Mouse (Mus musculus) adrenal gland, adult (tissue): ENCODE measurements around the gene Zc3h12c.

ENCODE experiments used
- DNase-seq, 2 experiments: peaks; one replicate each; pipeline ENCODE4 v3.0.0; 2022 to 2023; ENCODE audit warnings: low spot score in 1 of 2; ENCODE audit not compliant: inconsistent age in 2 of 2

Zc3h12c gene

DNA sequence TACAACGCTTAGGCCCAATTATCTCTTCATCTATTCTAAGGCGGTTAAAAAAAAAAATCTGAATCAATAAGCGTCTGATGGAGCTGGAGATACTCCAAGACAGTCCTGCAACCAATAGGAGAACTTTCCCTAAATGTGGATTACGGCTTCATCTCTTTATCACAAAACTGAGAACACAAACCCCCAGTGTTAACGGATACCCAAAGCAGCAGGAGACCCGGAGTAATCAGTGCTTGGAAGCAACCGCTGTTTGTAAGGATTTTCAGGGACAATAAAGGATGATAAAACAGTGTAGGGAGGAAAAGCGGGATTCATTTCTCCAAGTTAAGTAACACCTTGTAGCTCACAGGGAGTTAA, 888 bp downstream of the Zc3h12c start:
- no peak for DNase-seq

DNA sequence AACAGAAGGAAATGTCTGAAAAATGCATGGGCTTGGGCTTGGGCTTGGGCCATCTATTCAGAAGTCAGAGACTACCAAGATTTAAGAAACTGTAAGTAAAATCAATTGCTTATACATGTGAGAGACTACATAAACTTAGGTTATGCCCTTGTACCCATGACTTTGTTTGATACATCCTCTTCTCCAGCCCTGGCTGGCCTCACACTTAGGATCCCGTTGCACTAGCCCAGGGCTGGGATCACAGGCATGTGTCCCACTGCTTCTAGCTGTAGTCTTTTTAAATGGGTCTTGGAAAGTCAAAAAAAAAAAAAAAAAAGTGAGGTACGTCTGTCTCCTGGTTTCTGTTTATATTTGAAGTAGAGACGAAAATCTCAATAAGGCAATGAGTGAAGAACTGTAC, 1.3 kb downstream of the Zc3h12c start:
- DNase-seq = peak in 1 of 2 experiments; percentile 58

DNA sequence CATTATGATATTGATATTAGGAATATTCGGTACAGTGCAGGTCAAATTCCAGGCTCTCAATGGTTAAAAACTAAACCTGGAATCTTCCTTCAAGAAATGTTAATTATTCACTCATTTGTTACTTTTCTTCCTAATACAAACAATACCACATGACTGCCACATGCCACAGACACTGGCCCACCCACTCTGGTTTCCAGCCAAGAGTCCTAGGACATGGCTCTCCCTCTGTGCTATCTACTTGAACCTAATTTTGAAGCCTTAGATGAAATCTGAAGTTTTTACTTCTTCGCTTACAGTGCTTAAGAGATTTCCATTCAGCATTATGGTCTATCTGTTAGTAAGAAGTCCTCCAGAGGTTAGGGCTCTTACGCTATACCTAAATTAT, 2.7 kb downstream of the Zc3h12c start:
- DNase-seq = no peak

DNA sequence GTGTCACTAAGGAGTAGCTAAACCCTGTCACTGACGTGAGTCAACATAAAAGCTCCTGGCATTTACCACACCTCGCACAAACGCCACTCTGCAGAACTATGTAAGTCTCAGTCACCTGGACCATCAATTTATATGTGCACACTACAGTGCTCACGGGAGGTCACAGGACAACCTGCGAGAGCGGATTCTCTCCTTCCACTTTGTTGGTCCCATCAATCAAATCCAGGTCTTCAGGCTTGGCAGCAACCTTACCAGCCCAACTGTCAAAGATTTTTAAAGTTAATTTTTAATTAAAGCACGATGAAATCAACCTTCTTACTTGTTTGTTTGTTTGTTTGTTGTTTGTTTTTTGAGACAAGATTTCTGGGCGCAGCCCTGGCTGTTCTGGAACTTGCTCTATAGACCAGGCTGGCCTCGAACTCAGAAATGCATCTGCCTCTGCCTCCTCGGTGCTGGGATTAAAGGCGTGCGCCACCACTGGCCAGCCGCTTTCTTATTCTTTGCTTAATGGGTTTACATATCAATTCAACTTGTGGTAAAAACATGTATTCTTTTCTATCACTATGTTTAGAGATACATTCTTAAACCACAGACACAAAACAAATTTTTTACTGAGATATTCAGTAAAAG, 3.2 kb downstream of the Zc3h12c start:
- DNase-seq = no peak

DNA sequence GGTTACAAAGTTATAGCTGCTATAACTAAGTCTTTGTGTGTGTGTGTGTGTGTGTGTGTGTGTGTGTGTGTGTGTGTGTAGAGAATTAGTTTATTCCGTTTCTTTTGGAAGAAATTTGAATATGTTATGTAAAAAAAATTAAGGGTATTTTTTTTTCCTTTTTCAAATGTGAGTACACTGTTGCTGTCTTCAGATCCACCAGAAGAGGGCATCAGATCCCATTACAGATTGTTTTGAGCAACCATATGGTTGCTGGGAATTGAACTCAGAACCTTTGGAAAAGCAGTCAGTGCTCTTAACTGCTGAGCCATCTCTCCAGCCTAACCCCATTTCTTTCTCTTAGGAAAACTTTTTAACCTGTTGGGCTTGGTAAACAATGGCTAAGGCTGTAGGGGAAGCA, 7.9 kb downstream of the Zc3h12c start:
- DNase-seq = no peak

DNA sequence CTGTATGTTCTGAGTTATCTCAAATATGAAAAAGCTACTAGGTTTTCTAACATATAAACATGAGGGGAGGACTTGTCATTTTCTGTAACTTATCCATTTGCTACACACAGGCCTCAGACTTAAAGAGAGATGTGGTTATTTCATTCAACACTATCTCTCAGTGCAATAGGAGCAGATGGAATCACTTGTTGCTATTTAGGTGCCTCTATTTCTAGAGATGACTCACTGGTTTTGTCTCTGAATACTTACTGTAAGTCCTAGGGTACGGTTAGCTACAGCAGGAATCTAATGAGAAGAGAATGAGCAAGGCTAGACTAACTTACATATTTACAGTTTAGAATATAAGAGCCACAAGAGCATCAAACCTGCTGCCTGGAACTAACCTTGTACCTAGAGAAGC, 9.8 kb downstream of the Zc3h12c start:
- DNase-seq = no peak

DNA sequence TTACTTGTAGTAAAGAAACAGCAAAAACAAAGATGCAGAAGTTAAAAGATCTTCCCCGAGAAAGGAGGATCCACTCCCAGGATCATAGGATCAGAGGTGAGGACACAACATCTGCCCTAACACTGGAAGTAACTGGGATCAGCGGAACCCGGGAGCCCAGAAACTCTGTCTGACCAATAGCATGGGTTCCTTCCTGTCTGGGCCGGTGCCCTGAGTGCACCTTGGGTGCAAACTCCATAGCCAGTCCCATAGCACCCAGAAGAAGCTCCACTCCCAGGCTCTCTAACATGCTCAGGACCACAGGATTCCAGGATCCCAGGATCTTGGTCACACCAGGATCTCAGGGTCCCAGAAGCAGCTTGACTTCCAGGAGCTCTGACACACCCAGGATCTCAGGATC, 13.0 kb downstream of the Zc3h12c start:
- no peak for DNase-seq

DNA sequence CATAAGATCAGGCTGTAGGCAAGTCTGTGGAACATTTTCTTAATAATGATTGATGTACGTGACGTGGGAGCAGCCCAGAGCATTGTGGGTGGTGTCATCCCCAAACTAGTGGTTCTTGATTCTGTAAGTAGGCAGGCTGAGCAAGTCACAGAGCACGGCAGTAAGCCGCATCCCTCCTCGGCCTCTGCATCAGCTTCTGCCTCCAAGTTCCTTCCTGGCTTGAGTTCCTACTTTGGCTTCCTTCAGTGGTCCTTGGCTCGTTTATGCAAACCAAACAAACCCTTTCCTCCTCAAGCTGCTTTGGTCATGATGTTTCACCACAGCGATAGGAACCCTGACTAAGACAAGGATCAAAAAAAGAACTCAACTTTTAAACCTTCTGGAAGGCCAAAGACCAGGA, 14.1 kb downstream of the Zc3h12c start:
- DNase-seq = no peak

DNA sequence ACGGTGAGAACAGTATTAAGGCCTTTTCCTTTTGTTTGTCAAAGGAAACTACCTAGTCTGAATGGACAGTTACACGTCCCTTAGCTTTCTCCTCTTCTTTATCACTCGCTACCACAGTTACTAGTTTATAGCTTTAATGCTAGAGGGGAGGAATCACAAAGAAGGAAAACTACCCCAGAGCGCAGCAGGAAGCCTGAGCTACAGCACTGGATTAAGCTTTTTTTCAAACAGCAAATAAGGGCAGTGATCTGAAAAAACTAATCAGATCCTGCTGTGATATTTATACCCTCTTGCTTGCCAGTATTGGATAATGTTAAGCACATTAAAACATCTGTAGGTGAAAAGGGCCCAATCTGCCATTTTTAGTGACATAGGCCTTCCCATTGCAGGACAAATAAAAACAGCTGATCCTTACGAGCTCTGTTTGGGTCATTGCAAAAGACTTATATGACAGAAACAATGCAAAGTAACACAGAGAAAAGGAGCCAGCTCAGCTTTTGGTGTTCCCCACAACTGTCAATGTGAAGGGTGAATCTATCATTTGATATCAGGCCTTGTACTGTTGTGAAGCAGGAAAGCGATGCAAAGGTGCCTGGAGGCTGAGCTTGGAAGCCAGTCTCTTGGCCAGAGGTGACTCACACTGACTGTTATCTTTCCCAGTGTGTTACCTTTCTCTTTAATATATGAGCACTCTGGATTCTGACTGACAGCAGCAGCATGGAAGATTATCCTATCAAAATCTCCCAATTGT, 16.1 kb downstream of the Zc3h12c start:
- DNase-seq = peak in 1 of 2 experiments; percentile 67

DNA sequence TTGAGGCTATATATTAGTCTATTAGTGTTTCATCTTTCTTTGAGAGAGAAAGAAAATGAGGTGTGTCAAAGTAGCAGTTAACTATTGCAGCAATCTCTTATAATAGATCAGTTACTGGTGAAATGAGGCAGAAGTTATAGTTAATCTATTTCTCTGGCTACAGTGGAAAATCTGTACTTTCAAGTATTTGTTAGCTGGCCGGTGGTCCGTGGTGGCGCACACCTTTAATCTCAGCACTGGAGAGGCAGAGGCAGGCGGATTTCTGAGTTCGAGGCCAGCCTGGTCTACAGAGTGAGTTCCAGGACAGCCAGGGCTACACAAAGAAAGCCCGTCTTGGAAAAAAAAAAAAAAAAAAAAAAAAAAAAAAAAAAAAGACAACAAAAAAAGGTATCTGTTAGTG, 18.6 kb downstream of the Zc3h12c start:
- DNase-seq = no peak

DNA sequence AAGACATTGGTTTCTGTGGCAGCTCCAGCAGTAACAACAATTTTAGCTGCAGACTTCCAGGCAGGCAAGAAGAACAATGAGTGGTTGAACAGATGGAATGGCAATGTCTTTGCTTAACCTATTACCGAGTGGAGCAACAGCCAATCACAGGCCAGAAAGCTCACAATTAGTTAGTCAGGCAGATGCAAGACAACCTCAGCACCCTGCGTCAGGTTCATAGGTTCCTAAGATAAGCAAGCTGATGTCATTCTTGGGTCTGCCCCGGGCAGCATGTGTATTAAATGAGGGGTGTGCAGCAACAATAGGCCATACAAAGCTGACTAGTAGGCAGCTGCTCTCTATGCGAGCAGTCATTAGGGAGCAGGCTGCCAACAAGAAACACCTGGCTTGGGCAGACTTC, 19.1 kb downstream of the Zc3h12c start:
- DNase-seq = peak in 1 of 2 experiments; percentile 41

DNA sequence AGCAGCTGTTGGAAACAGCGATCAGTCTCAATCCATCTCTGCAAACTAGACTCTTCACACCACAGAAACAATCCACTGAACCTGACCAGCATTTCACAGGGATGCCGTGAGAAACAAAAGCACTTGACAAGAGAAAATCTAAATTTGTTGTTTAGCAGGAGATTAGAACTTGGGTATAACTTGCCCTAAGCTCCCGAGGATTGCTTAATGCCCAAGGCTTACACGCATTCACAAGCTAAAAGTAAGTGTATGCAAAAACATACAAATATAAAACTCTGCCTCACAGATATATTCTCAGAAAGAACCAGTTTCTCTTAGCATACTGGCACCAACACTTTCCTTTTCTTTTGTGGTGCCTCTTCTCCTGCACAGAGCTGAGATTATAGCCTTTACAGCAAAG, 19.5 kb downstream of the Zc3h12c start:
- DNase-seq = no peak

DNA sequence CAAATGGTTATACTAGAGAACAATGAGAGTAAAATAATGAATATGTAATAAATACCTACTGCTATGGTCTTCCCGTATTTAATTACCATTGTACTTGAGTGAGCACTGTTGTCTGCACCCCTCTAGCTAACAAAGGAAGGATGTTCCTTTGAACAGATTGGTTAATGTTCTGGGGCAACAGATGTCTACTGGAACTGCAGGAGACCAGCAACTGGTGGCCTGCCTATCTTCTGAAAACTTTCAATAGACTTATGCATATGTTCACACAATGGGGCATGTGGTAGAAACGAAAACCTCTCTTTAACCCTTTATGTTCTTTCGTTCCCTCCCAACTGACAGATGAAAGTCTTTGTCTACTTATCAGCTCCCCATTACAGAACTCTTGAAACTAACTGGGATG, 20.1 kb downstream of the Zc3h12c start:
- DNase-seq = no peak

DNA sequence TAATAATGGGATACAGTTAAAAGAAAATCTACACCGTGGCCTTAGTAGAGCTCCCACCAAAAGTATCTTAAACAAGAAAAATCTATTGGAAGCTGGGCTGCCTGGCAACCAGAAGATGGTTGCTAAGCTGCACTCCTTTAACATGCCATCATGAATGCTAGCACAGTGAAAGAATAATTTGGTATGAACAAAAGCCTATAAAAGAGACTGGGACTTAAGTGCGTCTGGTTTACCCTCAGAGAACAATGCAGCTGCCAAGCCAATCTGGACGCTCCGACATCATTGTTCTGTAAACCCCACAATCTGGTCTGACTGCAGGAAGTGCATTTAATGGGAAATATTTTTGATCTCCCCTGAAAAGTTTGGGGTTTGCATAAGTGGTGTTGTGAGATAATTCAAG, 22.1 kb downstream of the Zc3h12c start:
- DNase-seq = no peak

DNA sequence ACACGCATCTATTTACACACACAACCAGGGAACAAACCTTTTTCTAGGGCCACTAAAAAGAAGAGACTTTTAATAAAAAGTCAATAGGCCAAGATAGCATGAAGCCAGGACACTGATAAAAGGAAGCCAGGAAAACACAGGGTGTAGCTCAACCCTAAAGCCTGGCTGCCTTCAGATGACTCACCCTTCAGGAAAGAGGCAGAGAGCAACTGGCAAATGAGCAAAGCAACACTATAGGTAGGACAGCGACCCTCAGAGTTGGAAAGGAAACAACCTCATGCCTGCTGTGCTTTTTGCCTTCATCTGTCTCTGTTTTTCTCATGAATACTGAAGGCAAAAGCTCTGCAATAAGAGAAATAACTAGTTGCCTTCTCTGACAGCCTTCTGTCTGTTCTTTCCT, 35.6 kb downstream of the Zc3h12c start:
- DNase-seq = no peak

DNA sequence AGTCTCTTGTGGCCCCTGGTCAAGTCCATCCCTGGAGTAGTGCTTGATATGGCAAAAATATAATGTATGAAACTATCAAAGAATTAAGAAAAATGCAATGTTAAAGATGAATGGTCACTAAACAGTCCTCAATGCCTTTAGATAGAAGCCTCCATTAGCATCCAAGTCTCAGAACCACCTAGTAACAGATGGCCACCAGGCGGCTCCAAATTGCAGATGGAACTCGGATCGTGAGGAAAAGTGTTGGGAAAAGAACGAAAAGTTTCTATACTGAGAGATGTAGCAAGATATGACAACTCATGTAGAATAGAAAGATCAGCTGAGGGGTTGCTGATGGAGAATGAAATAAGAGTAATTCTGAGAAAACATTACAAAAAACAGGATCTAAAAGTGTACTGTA, 38.0 kb downstream of the Zc3h12c start:
- DNase-seq = peak in 1 of 2 experiments; percentile 58

DNA sequence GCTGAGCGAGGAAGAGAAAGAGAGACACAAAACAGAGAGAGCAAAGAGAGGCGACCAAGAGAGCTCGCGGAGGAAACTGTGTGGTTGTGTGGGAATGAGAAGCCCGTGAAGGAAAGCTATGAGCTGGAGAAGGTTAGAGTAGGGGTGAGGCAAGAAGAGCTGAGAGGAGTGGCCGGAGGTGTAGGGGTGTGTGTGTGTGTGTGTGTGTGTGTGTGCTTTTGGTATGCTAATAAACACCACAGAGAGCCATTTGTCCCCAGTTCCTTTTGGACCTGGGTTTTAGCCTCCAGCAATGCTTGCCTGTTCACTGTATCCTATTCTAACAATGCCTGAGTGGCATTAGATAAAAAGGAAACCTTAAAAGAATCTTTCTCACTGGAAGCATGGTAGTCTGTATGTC, 43.1 kb downstream of the Zc3h12c start:
- DNase-seq = no peak

DNA sequence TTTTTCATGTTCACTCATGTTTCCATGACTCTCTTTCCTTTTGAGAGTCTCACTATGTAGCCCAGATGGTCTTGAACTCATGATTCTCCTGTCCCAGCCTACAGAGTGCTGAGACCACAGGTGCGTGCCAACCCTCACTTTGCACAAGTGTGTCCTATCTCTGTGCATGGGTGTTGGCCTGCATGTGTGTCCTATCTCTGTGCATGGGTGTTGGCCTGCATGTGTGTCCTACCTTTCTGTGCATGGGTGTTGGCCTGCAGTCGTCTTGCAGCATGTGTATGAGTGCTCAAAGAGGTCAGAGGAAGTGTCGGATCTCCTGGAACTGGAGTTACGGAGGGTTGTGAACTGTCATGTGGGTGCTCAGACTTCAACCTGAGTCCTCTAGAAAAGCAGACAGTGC, 49.2 kb downstream of the Zc3h12c start:
- DNase-seq = no peak

DNA sequence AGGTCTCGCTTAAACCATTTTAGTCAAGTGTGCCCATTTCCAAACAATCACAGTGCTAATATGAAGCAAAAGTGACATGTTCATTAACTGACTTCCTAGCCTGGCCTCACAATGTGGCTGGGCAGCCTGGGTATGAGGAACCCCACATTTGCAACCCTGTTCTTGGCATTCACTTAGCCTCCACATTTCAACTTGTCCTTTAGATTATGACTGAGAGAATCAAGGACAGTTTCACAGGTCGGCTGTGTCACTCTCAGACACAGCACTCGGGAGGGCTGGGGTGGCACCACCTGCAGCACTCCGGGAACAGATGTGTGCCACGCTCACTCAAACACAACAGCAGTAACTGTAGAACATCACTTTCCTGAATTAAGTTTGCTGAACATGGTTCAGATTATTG, 55.3 kb downstream of the Zc3h12c start:
- peak in 1 of 2 experiments; percentile 53 for DNase-seq

DNA sequence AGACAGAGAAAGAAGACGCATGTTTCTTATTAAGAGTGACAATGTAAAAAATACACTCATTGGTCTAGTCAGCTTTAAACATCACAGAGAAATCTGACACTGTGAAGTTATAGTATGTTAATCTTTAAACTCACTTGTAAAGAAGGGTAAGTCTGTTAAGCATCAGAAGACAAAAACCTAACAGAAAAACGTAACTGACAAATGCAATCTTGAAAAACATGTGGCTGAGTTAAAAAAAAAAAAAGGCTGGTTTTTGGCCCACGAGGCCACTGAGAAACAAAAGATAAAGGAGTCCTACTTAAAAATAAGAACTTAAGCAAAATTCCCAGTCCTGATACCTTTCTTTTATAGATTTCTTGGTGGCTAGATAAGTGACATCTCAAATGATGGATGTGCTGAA, 57.6 kb downstream of the Zc3h12c start:
- DNase-seq = no peak

DNA sequence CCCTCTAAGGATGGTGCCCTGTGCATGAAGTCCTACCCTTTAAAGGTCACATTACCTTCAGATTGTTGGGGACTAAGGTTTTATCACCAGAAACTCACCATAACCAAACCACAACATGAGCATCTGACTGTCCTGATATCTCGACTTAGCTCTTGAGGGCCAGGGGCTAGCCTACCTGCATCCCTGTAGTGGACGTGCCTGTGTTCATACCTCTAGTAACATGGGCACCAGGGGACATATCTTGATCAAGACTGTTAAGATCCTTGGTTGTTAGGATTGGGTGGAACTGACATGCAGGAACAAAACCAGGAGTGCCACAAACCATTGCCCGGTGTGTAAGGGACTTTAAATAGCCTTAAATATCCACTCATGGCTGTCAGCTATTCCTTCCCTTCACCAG, 61.2 kb downstream of the Zc3h12c start:
- DNase-seq = no peak

DNA sequence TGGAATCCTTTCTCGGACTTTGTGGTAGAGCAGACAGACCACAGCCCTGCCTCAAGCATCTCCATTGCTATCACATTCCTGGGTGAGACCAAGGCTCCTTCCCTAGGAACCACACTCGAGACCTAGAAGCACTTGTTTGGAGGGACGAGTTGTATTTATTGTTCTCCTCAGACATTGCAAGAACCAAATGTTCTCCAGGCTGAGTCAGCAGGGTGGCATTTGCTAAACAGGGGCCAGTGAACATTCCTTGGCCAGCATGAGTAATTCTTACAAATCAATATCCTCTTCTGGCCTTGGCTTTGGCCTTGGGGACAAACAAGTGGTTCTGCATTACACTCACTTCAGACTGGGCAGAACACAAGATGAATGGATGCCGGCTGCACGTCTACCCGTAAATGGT, 62.9 kb downstream of the Zc3h12c start:
- peak; percentile 85 to 91 for DNase-seq

DNA sequence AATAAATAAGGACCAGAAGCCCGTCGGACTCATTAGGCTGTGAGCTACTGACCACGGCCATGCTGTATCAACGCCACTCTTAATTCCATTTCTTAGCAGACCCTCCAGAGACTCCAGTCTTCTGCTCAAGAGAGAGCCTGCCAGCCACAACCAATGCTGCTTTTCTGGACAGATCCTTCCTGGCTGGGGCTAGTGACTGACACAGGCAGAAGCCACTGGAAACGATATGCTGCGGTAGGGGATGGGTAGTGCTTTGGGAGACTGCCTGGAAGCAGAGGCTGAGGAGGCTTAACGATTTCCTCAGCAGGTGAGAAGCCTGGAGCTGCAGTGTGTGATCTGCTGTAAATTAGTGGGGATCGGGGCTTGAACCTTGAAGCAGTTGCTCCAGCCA, 64.2 kb downstream of the Zc3h12c start:
- DNase-seq = peak in 1 of 2 experiments; percentile 54
